Mouse (Mus musculus): ENCODE data around the gene Gm17542.

DNA sequence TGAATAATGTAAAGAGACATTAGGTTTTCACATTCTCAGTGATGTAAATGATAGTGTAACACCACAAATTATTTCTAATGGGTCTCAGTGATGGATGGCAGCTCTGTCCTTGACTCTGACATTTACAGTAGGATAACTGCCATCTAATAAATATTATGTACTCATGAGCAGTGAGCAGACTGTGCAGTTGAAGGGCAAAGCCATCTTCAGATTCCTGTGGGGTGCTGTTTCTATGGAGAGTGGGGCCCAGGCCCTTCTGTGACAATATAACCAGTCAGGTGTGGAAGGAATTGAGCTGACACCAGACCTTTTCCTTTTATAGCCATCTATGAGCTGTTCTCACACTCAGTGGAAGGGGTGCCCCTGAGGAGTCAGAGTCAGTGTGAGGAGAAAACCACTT is 21.8 kb upstream of the Gm17542 start:
- TF ChIP-seq CTCF (IDR thresholded peaks at IDR 0.05; ENCODE audit: extremely low read depth, insufficient read depth, low read length) (no peak), POLR2A (IDR thresholded peaks at IDR 0.05; ENCODE audit: extremely low read depth, insufficient read depth, low read length) (no peak)
